Comparison of ENCODE assay signal across 8 mouse cellular contexts in genomic region chr2:153298863-153299262, GRCm38 (mm10). TPM values are rescaled to one million over a fixed set of nuclear protein-coding genes. Genes with fewer than 3 reads are reported as not detected.
DNase-seq lines count a peak whose midpoint lies in the region; ATAC-seq and TF ChIP-seq lines count a peak whose summit lies in the region.

No protein-coding gene starts in this region.

- no peaks in the 10 kb centered on the region for H3K4me1 ChIP-seq in forebrain, postnatal 0 days (ENCODE audit: insufficient read depth)
- no peaks in the 10 kb centered on the region for H3K4me1 ChIP-seq in forebrain, embryonic 15.5 days
- H3K4me1 ChIP-seq in liver, embryonic 13.5 days (replicated peaks): peaks cover 14% of the 10 kb centered on the region

- no peak overlapping the region for H3K27ac ChIP-seq in forebrain, postnatal 0 days (ENCODE audit: low read depth, low read length)
- H3K27ac ChIP-seq in forebrain, embryonic 15.5 days (replicated peaks): no peak overlapping the region
- no peak overlapping the region; the same call in 1 of the 2 replicates for H3K27ac ChIP-seq in liver, embryonic 13.5 days

- H3K36me3 ChIP-seq in forebrain, postnatal 0 days (ENCODE audit: insufficient read depth): no peaks in the 10 kb centered on the region
- H3K36me3 ChIP-seq in forebrain, embryonic 15.5 days: no peaks in the 10 kb centered on the region
- H3K36me3 ChIP-seq in liver, embryonic 13.5 days: no peaks in the 10 kb centered on the region

- 81% methylated on average over 4 of the region's 4 CpGs for WGBS in forebrain, postnatal 0 days
- WGBS in forebrain, embryonic 15.5 days: 82% methylated on average over 4 of the region's 4 CpGs
- 27% methylated on average over 4 of the region's 4 CpGs for WGBS in liver, embryonic 13.5 days (ENCODE audit: insufficient replicate concordance)

- no peak overlapping the region for H3K4me2 ChIP-seq in forebrain, postnatal 0 days (ENCODE audit: low read depth)
- H3K4me2 ChIP-seq in forebrain, embryonic 15.5 days (replicated peaks): no peak overlapping the region
- H3K4me2 ChIP-seq in liver, embryonic 13.5 days: no peak overlapping the region

- H3K9ac ChIP-seq in forebrain, postnatal 0 days: no peak overlapping the region
- H3K9ac ChIP-seq in forebrain, embryonic 15.5 days (replicated peaks): no peak overlapping the region
- H3K9ac ChIP-seq in liver, embryonic 13.5 days: no peak overlapping the region

- no peak overlapping the region for H3K4me3 ChIP-seq in forebrain, postnatal 0 days (ENCODE audit: low read depth, low read length)
- no peak overlapping the region for H3K4me3 ChIP-seq in forebrain, embryonic 15.5 days
- H3K4me3 ChIP-seq in liver, embryonic 13.5 days (replicated peaks): no peak overlapping the region

- no peaks in the 10 kb centered on the region for H3K27me3 ChIP-seq in forebrain, postnatal 0 days (ENCODE audit: insufficient read depth, low read length)
- H3K27me3 ChIP-seq in forebrain, embryonic 15.5 days: no peaks in the 10 kb centered on the region
- no peaks in the 10 kb centered on the region for H3K27me3 ChIP-seq in liver, embryonic 13.5 days

- 0 out of 2 replicates have a peak, but pooled peaks have one; percentile 25 for ATAC-seq in forebrain, postnatal 0 days
- no peak for ATAC-seq in forebrain, embryonic 15.5 days (replicated peaks)
- ATAC-seq in liver, embryonic 13.5 days (ENCODE audit: low read depth): 0 out of 2 replicates have a peak, but pooled peaks have one; percentile 28
- ATAC-seq in megakaryocyte-erythroid progenitor cell, adult 5-6 weeks (replicated peaks; ENCODE audit: low FRiP score, low TSS enrichment, poor library complexity, severe bottlenecking): peak; percentile 51

- no peaks in the 10 kb centered on the region for H3K9me3 ChIP-seq in forebrain, postnatal 0 days (ENCODE audit: low read length)
- H3K9me3 ChIP-seq in forebrain, embryonic 15.5 days: no peaks in the 10 kb centered on the region
- no peaks in the 10 kb centered on the region for H3K9me3 ChIP-seq in liver, embryonic 13.5 days (replicated peaks)

- no peak for DNase-seq in forebrain, postnatal 0 days
- no peak for DNase-seq in liver, embryonic 13.5 days
- no peak for DNase-seq in liver
- DNase-seq in heart, postnatal 4 days: peak; percentile 21
- DNase-seq in right cerebral cortex, adult 18-20 months: no peak
- no peak for DNase-seq in embryo, embryonic 9.5 days (ENCODE audit: extremely low spot score)

- TF ChIP-seq CTCF in forebrain, postnatal 0 days (IDR thresholded peaks at IDR 0.05; ENCODE audit: low read depth): no peak; the same call in 1 of the 2 replicates

RNA-seq across cellular contexts. Expression of gene Kif3b, which starts 7.7 kb away (rescaled TPM):
- total RNA-seq in forebrain, postnatal 0 days (2014; rRNA removed): 56.6 and 62.5 TPM in 2 replicates
- polyA plus RNA-seq in forebrain, postnatal 0 days (2015; fragmentation: Nextera tagmentation; extraction: Ambion mirVana): 17.4 and 20.6 TPM in 2 replicates
- 18.7 and 19.0 TPM in 2 replicates for polyA plus RNA-seq in forebrain, embryonic 15.5 days (2015; fragmentation: Nextera tagmentation; extraction: Ambion mirVana)
- 1.8 and 2.2 TPM in 2 replicates for polyA plus RNA-seq in liver, embryonic 13.5 days (2015; fragmentation: Nextera tagmentation; extraction: Ambion mirVana)
- 10 to 100 TPM; 12.9 to 13.4 TPM for total RNA-seq in heart, postnatal 4 days (2021)
- 10.2 and 10.5 TPM in 2 replicates for total RNA-seq in megakaryocyte-erythroid progenitor cell, adult 5-6 weeks (2014; fragmentation: Nextera tagmentation)
- total RNA-seq in megakaryocyte-erythroid progenitor cell, adult 5-6 weeks (2017): 8.6 and 10.3 TPM in 2 replicates

RNA-seq across cellular contexts. Expression of gene Asxl1, which starts 46.8 kb away (rescaled TPM):
- 26.2 and 32.6 TPM in 2 replicates for total RNA-seq in forebrain, postnatal 0 days (2014; rRNA removed)
- 8.4 and 12.3 TPM in 2 replicates for polyA plus RNA-seq in forebrain, postnatal 0 days (2015; fragmentation: Nextera tagmentation; extraction: Ambion mirVana)
- 13.1 and 17.1 TPM in 2 replicates for polyA plus RNA-seq in forebrain, embryonic 15.5 days (2015; fragmentation: Nextera tagmentation; extraction: Ambion mirVana)
- polyA plus RNA-seq in liver, embryonic 13.5 days (2015; fragmentation: Nextera tagmentation; extraction: Ambion mirVana): 5.6 and 5.9 TPM in 2 replicates
- total RNA-seq in heart, postnatal 4 days (2021): 10 to 100 TPM; 37.0 to 38.2 TPM
- 51.5 and 58.9 TPM in 2 replicates for total RNA-seq in megakaryocyte-erythroid progenitor cell, adult 5-6 weeks (2014; fragmentation: Nextera tagmentation)
- total RNA-seq in megakaryocyte-erythroid progenitor cell, adult 5-6 weeks (2017): 27.3 and 32.2 TPM in 2 replicates

RNA-seq across cellular contexts. Expression of gene Pofut1, which starts 57.5 kb away (rescaled TPM):
- total RNA-seq in forebrain, postnatal 0 days (2014; rRNA removed): 16.0 and 22.9 TPM in 2 replicates
- 1.5 and 3.4 TPM in 2 replicates for polyA plus RNA-seq in forebrain, postnatal 0 days (2015; fragmentation: Nextera tagmentation; extraction: Ambion mirVana)
- polyA plus RNA-seq in forebrain, embryonic 15.5 days (2015; fragmentation: Nextera tagmentation; extraction: Ambion mirVana): 5.7 and 6.6 TPM in 2 replicates
- 3.3 and 3.5 TPM in 2 replicates for polyA plus RNA-seq in liver, embryonic 13.5 days (2015; fragmentation: Nextera tagmentation; extraction: Ambion mirVana)
- 10 to 100 TPM; 21.8 to 25.0 TPM for total RNA-seq in heart, postnatal 4 days (2021)
- total RNA-seq in megakaryocyte-erythroid progenitor cell, adult 5-6 weeks (2014; fragmentation: Nextera tagmentation): 26.4 and 27.1 TPM in 2 replicates
- total RNA-seq in megakaryocyte-erythroid progenitor cell, adult 5-6 weeks (2017): 14.8 and 22.3 TPM in 2 replicates

RNA-seq across cellular contexts. Expression of gene Plagl2, which starts 57.6 kb away (rescaled TPM):
- total RNA-seq in forebrain, postnatal 0 days (2014; rRNA removed): 3.7 and 5.1 TPM in 2 replicates
- 2.1 and 2.5 TPM in 2 replicates for polyA plus RNA-seq in forebrain, postnatal 0 days (2015; fragmentation: Nextera tagmentation; extraction: Ambion mirVana)
- polyA plus RNA-seq in forebrain, embryonic 15.5 days (2015; fragmentation: Nextera tagmentation; extraction: Ambion mirVana): 6.8 and 7.7 TPM in 2 replicates
- polyA plus RNA-seq in liver, embryonic 13.5 days (2015; fragmentation: Nextera tagmentation; extraction: Ambion mirVana): 13.6 and 19.5 TPM in 2 replicates
- total RNA-seq in heart, postnatal 4 days (2021): 1 to 10 TPM; 8.4 to 9.7 TPM
- 38.6 and 46.5 TPM in 2 replicates for total RNA-seq in megakaryocyte-erythroid progenitor cell, adult 5-6 weeks (2014; fragmentation: Nextera tagmentation)
- total RNA-seq in megakaryocyte-erythroid progenitor cell, adult 5-6 weeks (2017): 3.7 and 10.0 TPM in 2 replicates
